Mouse (Mus musculus): ENCODE data around the gene Olfr1324.
"Not testable (repeated sequence)": the region's sequence is repeated elsewhere in the genome, so short reads cannot be mapped to it uniquely, and the experiment has no call there.

Gene Olfr1324

DNA sequence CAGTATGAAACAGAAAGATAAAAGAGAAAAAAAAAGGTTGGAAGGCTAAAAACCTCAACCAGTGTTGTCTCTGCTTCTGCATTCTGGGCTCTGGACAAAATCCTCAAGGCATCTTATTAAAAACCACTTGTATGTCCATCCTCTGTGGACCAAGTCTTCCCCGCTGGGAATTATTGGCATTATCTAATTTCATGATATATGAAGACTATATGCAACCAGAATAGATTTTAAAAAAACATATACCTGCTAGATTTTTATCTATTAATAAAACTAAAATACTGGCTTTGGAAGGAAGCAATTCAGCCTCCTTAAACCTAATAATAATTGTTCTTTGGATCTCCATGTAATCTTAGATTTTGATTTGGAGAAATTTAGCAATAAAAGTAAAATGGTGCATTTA is at the start of gene Olfr1324:
Gene Olfr1324 (minus strand): TSS at position 101 of the 400 bp plus-strand sequence.
- no peak for DNase-seq (ENCODE audit: low read depth in 1 of 2, low spot score in 2 of 2)

DNA sequence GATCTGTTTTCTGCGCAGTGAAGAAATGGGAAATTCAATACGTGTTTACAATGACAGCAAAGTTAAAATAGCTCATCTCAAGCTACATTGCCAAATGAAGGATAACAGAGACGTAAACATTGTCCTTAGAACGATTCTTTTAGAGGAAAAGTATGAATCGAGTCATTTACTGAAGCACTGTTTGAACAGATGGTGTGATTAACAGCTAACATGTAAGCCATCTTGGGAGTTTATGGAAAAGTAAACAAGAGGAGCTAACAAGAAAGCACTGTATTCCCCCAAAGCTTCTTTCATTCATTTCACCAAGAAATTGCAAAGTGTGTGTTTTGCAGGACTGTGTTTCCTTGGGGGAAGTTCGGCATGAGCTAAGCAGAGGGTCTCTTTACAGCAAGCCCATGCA is 42.0 kb upstream of the Olfr1324 start:
- not testable (repeated sequence) for DNase-seq (ENCODE audit: low read depth in 1 of 2, low spot score in 2 of 2)

DNA sequence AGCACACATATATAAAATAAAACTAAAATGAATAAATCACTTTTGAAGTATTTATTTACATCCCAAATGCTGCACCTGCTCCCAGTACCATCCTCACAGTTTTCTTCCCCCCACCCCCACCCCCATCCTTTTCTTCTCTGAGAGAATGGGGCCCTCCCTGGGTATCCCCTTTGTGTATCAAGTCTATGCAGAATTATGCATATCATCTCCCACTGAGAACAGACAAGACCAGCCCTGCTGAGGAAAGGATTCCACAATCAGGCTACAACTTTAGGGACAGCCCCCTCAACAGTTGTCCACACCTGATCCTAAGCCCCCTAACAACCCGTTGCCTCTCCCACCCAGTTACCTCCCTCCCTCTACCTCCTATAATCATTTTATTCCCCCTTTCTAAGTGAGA is 27.8 kb upstream of the Olfr1324 start:
- DNase-seq (ENCODE audit: low read depth in 1 of 2, low spot score in 2 of 2): no peak

DNA sequence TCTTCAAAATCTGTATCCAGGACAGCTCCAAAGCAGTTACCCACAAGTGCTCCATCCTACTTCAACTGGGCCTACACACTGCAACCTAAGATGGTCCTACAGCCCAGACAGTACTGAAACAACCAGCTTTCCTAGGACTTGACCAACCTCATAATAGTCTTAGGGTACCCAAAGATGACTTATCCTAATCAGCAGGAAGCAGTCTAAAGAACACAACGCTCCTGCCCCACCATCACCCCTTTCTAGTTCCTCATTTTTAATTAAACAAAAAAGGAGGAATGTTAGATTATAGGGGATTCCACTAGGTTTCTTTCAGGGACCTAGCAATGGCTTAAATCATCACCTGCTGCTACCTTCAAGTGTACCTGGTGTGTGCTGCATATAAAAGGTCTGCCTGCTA is 15.1 kb upstream of the Olfr1324 start:
- no peak for DNase-seq (ENCODE audit: low read depth in 1 of 2, low spot score in 2 of 2)

DNA sequence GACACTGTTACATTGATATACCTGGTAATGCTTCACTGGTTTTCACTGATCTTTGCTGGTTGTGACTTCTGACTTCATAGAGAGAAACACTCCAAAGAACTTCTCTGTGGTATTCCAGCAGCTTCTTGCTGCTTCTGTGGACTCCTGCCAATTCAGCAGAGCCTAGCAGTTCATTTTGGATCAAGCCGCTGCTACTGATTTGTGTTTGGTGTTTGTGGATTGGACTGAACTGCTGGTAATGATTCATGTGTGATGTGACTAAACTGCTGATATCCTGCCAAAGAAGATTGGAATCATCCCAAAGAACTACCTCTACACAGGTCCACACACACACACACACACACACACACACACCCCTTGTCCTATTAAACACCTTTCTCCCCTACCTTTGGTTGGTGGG is 14.4 kb upstream of the Olfr1324 start:
- no peak for DNase-seq (ENCODE audit: low read depth in 1 of 2, low spot score in 2 of 2)

DNA sequence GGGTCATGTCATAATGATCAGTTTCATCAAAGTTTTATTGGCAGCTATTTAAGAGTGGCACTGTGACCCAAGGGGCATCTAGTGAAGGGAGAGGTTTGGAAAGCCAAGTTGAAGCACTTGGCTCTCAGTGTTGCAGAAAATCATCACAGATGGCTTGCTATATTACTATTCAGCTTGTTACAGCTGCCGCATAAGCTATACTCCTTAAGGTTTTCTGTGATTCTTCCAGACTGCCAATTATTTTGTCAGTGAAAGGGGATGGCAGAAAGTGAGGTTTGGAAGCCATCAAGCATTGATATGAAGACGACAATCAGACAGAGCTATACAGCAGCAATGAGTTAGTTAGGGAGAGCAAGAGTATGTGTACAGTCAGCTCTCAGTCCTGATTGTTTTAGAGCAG is 4.2 kb upstream of the Olfr1324 start:
- DNase-seq (ENCODE audit: low read depth in 1 of 2, low spot score in 2 of 2): no peak

DNA sequence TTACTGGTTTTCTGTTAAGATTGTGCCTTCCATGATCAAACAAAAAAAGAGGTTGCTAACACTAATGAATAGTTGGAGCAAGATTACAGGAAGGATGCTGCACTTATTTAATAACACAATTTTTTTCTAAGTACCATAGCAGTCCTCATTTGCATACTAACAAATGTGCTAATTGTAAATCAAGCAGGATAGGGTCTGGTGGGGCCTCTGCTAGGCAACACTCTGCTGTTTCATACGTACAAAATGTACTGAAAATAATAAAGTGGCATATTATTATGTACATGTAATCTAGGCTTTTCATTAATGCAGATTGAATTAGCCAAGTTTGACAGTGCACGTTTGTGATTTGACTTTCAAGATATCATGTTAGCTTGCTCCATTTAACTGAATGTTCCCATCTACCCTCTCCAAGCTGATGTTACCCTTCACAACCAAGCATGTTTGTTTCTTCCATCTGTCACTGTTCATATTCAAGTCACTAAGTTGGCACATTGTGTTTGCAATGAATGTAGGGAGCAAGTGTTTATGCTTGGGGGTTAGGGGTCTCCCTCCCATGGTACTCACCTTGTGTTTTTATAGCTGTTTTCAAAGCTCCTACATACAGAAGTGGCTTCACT is 478 bp downstream of the Olfr1324 start:
- no peak for DNase-seq (ENCODE audit: low read depth in 1 of 2, low spot score in 2 of 2)

DNA sequence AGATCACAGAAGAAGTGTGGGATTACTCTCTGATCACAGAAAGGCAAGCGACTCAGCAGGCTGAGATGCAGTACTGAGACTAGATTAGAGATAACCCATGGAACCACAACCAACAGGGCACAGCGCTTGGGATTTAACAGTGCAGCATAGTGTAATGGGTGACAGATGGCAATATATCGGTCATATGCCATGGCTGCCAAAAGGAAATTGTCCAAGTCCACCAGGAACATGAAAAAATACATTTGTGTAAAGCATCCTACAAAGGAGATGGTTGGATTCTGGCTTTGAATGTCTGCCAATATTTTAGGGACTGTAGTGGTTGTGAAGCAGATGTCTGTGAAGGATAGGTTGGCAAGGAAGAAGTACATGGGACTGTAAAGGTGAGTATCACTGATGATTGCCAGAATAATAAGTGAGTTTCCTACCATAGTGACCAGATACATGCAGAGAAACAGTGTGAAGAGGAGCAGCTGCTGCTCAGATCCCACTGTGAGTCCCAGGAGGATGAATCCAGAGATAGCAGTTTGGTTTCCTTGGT is 2.3 kb downstream of the Olfr1324 start:
- DNase-seq (ENCODE audit: low read depth in 1 of 2, low spot score in 2 of 2): no peak

DNA sequence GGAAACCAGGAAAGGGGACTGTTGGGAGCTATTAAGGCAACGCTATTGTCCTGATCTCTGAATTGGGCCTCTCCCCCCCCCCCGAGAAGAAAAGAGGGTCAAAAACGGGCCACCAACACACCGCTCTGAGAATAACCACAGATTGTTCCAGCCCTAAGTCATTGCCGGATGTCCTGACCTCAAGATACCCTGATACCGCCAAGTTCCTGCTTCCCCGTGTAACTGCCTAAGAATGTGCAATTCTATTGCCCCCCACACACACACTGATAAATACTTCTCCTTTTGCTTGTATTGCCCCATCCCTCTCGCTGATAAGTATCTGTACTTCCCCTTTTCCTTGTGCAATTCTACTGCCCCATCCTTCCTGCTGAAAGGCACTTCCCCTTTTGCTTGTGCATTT is 17.9 kb downstream of the Olfr1324 start:
- not testable (repeated sequence) for DNase-seq (ENCODE audit: low read depth in 1 of 2, low spot score in 2 of 2)

DNA sequence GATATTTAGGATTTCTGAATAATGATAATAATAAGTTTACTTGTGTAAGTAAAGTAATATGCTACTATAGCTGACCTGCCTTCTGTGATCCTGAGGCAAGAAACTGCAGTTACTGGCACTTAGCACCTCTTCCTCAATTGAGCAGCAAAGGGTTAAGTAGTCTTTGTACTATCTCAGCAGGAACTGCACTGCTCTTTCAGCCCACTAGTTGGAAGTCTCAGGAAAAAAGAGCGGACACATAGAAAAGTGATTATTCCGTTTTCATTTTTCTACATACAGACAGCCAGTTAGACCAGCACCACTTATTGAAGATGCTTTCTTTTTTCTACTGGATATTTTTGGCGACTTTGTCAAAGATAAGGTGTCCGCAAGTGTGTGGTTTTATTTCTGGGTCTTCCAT is 37.7 kb downstream of the Olfr1324 start:
- not testable (repeated sequence) for DNase-seq (ENCODE audit: low read depth in 1 of 2, low spot score in 2 of 2)

DNA sequence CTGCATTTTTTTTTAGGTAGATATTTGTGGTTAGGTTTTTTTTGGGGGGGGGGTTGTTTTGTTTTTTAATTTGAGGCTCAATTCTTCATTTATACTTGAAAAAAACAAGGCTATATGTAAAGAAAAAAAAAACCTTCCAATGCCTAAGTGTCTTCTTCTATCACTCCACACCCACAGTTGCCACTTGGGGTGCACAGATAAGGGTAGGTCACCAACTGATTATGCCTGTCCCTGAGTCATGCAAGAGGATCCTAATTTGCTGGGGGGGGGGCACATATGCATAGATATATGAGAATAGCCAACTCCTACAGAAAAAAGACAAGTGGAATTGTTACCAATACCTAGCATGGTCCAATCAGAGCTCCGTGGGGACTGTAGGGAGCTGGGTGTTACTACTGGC is 53.3 kb downstream of the Olfr1324 start:
- no peak for DNase-seq (ENCODE audit: low read depth in 1 of 2, low spot score in 2 of 2)

Data from monocyte, adult 2 months (primary cell).